Mouse (Mus musculus) liver, embryonic 14.5 days (tissue): ENCODE data around the gene Pts.

Experiments used
- CTCF ChIP-seq: IDR thresholded peaks from 2 replicates; pipeline ENCODE4 v1.5.1; 2016; ENCODE audit warnings: antibody characterized with exemption, low read depth, control low read depth
- EP300 ChIP-seq: IDR thresholded peaks from 2 replicates; pipeline ENCODE4 v1.6.1; 2016; ENCODE audit warnings: antibody characterized with exemption, low read depth

DNA sequence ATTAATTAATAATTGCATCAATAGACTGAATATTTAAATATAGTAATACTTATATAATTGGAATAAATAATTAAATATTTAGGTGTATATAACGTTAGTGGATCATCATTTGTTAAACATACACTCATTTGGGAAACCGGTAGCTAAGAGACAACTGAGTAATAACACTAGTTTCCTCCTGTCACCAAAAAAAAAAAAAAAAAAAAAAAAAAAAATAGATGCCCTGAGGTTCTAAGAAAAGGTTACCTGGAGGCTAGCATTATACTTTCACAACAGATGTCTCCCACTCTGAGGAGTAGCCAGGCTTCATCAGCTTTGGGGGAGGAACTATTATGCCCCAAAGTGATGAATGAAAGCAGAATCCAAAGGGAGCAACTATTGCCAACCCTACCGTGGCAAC lies 28.7 kb downstream of the Pts start:
- TF ChIP-seq CTCF (no peak), EP300 (no peak)
